Mouse (Mus musculus) kidney, adult 2 months (tissue): ENCODE measurements around the gene Mblac1.

Source experiments
- CTCF ChIP-seq: fragments of 200-500 bp; conservative IDR thresholded peaks from 2 replicates; pipeline ENCODE4 v1.5.1; 2011; ENCODE audit warnings: low read depth, mild to moderate bottlenecking, control low read depth, low read length, moderate library complexity, mixed read lengths; ENCODE audit not compliant: insufficient read depth, insufficient read length
- POLR2A ChIP-seq: fragments of 200-500 bp; IDR thresholded peaks from one replicate; pipeline ENCODE4 v1.6.1; 2011; ENCODE audit warnings: low read depth, low read length, control low read depth

GRCm38 (mm10) chr5:138195463-138195862 lies 1.3 kb downstream of the Mblac1 start:
- no peak for TF ChIP-seq CTCF
- no peak for TF ChIP-seq POLR2A
